Mouse (Mus musculus) MEL (cell line): ENCODE measurements around the gene Cwf19l1. TPM values are rescaled to one million over a fixed set of nuclear protein-coding genes. Genes with fewer than 3 reads are reported as not detected.

Source experiments
- DNase-seq: peaks from one replicate; pipeline ENCODE4 v3.0.0; 2011; ENCODE audit warnings: low read depth, low spot score
- H3K27ac ChIP-seq: 2 replicates; pipeline ENCODE4 v1.5.1; 2012; ENCODE audit warnings: low read depth, mild to moderate bottlenecking, control low read depth, low read length, moderate library complexity; ENCODE audit not compliant: control insufficient read depth
- H3K27me3 ChIP-seq, 2 experiments: fragments of 150-350 bp in 1 of 2; sonication (generic) in 1 of 2; 2 replicates each; pipeline ENCODE4 v1.6.1; 2012; ENCODE audit warnings: low read length in 2 of 2, mild to moderate bottlenecking in 2 of 2, improper control_type of control experiment in 1 of 2, moderate library complexity in 1 of 2; ENCODE audit not compliant: insufficient read depth in 2 of 2, control insufficient read depth in 1 of 2
- H3K36me3 ChIP-seq, 2 experiments: 2 replicates each; pipeline ENCODE4 v1.6.1; 2012 to 2014; ENCODE audit warnings: low read length in 2 of 2, improper control_type of control experiment in 1 of 2, inconsistent platforms in 1 of 2, mild to moderate bottlenecking in 1 of 2; ENCODE audit not compliant: insufficient read depth in 2 of 2, control insufficient read depth in 1 of 2
- H3K4me1 ChIP-seq, 2 experiments: fragments of 150-350 bp in 1 of 2; sonication (generic) in 1 of 2; 2 replicates each; pipeline ENCODE4 v1.6.1; 2012; ENCODE audit warnings: low read length in 2 of 2, improper control_type of control experiment in 1 of 2, mild to moderate bottlenecking in 1 of 2; ENCODE audit not compliant: insufficient read depth in 2 of 2, control insufficient read depth in 1 of 2
- H3K4me3 ChIP-seq, 2 experiments: fragments of 150-350 bp in 1 of 2; sonication (generic) in 1 of 2; 2 replicates each; pipeline ENCODE4 v1.5.1; 2012; ENCODE audit warnings: low read depth in 2 of 2, low read length in 2 of 2, mild to moderate bottlenecking in 2 of 2, moderate library complexity in 2 of 2, control low read depth in 1 of 2, improper control_type of control experiment in 1 of 2; ENCODE audit not compliant: control insufficient read depth in 1 of 2, insufficient read depth in 1 of 2
- H3K79me2 ChIP-seq: 2 replicates; pipeline ENCODE4 v1.6.1; 2012; ENCODE audit warnings: mild to moderate bottlenecking, low read length, moderate library complexity; ENCODE audit not compliant: control insufficient read depth, poor library complexity, insufficient read depth
- H3K9ac ChIP-seq: 2 replicates; pipeline ENCODE4 v1.6.1; 2012; ENCODE audit warnings: low read depth, mild to moderate bottlenecking, control low read depth, low read length, moderate library complexity; ENCODE audit not compliant: control insufficient read depth, poor library complexity, severe bottlenecking
- H3K9me3 ChIP-seq: fragments of 150-350 bp; sonication (generic); replicated peaks from 2 replicates; pipeline ENCODE4 v1.6.1; 2012; ENCODE audit warnings: mild to moderate bottlenecking, low read length, improper control_type of control experiment, moderate library complexity; ENCODE audit not compliant: insufficient read depth
- BHLHE40 ChIP-seq: IDR thresholded peaks from 2 replicates; pipeline ENCODE4 v1.6.1; 2012; ENCODE audit warnings: low read depth, mild to moderate bottlenecking, inconsistent platforms, low read length, improper control_type of control experiment, borderline replicate concordance
- CHD1 ChIP-seq: IDR thresholded peaks from 2 replicates; pipeline ENCODE4 v1.6.1; 2012; ENCODE audit warnings: low read depth, mild to moderate bottlenecking, inconsistent platforms, low read length, improper control_type of control experiment
- E2F4 ChIP-seq: IDR thresholded peaks from 2 replicates; pipeline ENCODE4 v1.6.1; 2011; ENCODE audit warnings: low read depth, low read length, improper control_type of control experiment, borderline replicate concordance
- ELF1 ChIP-seq: IDR thresholded peaks from 2 replicates; pipeline ENCODE4 v1.6.1; 2014; ENCODE audit warnings: low read depth, mild to moderate bottlenecking, inconsistent platforms, low read length, improper control_type of control experiment, moderate library complexity
- ETS1 ChIP-seq: IDR thresholded peaks from 2 replicates; pipeline ENCODE4 v1.6.1; 2012; ENCODE audit warnings: low read depth, mild to moderate bottlenecking, inconsistent platforms, low read length, improper control_type of control experiment, moderate library complexity
- GATA1 ChIP-seq: IDR thresholded peaks from 2 replicates; pipeline ENCODE4 v1.6.1; 2011; ENCODE audit warnings: low read depth, low read length, improper control_type of control experiment
- HCFC1 ChIP-seq: IDR thresholded peaks from 2 replicates; pipeline ENCODE4 v1.6.1; 2012; ENCODE audit warnings: low read depth, mild to moderate bottlenecking, inconsistent platforms, low read length, improper control_type of control experiment, moderate library complexity
- KAT2A ChIP-seq: conservative IDR thresholded peaks from 2 replicates; pipeline ENCODE4 v1.6.1; 2012; ENCODE audit warnings: low read depth, low read length, improper control_type of control experiment, inconsistent platforms
- MAX ChIP-seq: IDR thresholded peaks from 2 replicates; pipeline ENCODE4 v1.6.1; 2011; ENCODE audit warnings: low read length, improper control_type of control experiment
- MAZ ChIP-seq: IDR thresholded peaks from 2 replicates; pipeline ENCODE4 v1.6.1; 2012; ENCODE audit warnings: low read depth, mild to moderate bottlenecking, inconsistent platforms, low read length, improper control_type of control experiment
- MXI1 ChIP-seq: IDR thresholded peaks from 2 replicates; pipeline ENCODE4 v1.6.1; 2011; ENCODE audit warnings: mild to moderate bottlenecking, low read depth, low read length, improper control_type of control experiment
- MYC ChIP-seq: IDR thresholded peaks from 2 replicates; pipeline ENCODE4 v1.6.1; 2011; ENCODE audit warnings: low read depth, mild to moderate bottlenecking, low read length, improper control_type of control experiment, moderate library complexity
- NELFE ChIP-seq: IDR thresholded peaks from 2 replicates; pipeline ENCODE4 v1.6.1; 2011; ENCODE audit warnings: low read depth, low read length, improper control_type of control experiment
- POLR2A ChIP-seq, 2 experiments: IDR thresholded peaks; 2 replicates each; pipeline ENCODE4 v1.6.1; 2011 to 2012; ENCODE audit warnings: low read length in 2 of 2, mild to moderate bottlenecking in 2 of 2, control low read depth in 1 of 2, improper control_type of control experiment in 1 of 2, low read depth in 1 of 2, moderate library complexity in 1 of 2; ENCODE audit not compliant: control insufficient read depth in 1 of 2, insufficient read depth in 1 of 2, poor library complexity in 1 of 2
- RAD21 ChIP-seq: IDR thresholded peaks from 2 replicates; pipeline ENCODE4 v1.6.1; 2011; ENCODE audit warnings: mild to moderate bottlenecking, low read depth, low read length, improper control_type of control experiment
- SIN3A ChIP-seq: IDR thresholded peaks from 2 replicates; pipeline ENCODE4 v1.6.1; 2012; ENCODE audit warnings: low read length, improper control_type of control experiment, inconsistent platforms
- TBP ChIP-seq: IDR thresholded peaks from 2 replicates; pipeline ENCODE4 v1.8.0; 2011; ENCODE audit warnings: low read depth, low read length, improper control_type of control experiment
- TCF12 ChIP-seq: IDR thresholded peaks from 2 replicates; pipeline ENCODE4 v1.6.1; 2014; ENCODE audit warnings: low read depth, mild to moderate bottlenecking, inconsistent platforms, low read length, improper control_type of control experiment, moderate library complexity
- ZKSCAN1 ChIP-seq: IDR thresholded peaks from 2 replicates; pipeline ENCODE4 v1.6.1; 2012; ENCODE audit warnings: low read depth, mild to moderate bottlenecking, inconsistent platforms, low read length, improper control_type of control experiment, moderate library complexity
- ZMIZ1 ChIP-seq: IDR thresholded peaks from 2 replicates; pipeline ENCODE4 v1.6.1; 2012; ENCODE audit warnings: low read depth, mild to moderate bottlenecking, inconsistent platforms, low read length, improper control_type of control experiment, moderate library complexity
- polyA plus RNA-seq, 2 experiments: library from polyadenylated mRNA; stranded (reverse) in 1 of 2; unstranded in 1 of 2; fragments of >175 nt in 1 of 2; fragments of >200 nt in 1 of 2; gene quantifications; 2 replicates each; pipeline versions ENCODE4 v1.2.1 to v1.2.4; 2012; ENCODE audit warnings: low replicate concordance in 2 of 2, low read depth in 1 of 2; ENCODE audit not compliant: insufficient read length in 2 of 2, insufficient read depth in 1 of 2, missing spikeins in 1 of 2
- total RNA-seq: library from RNA; depleted of rRNA; stranded (reverse); fragments of 300-350 nt; gene quantifications from 2 replicates; pipeline ENCODE4 v1.2.3, GENCODE M21; 2012; rRNA removed

The Cwf19l1 gene
- total RNA-seq = 28.2 and 29.0 TPM in 2 replicates
- polyA plus RNA-seq = 10 to 100 TPM in 1 of 2 experiments, not detected in 1; 68.6 TPM

- TF ChIP-seq ETS1 (no peak), MAZ (0 out of 2 replicates have a peak, but pooled peaks have one; percentile 17), MXI1 (peak; percentile 98), BHLHE40 (no peak), E2F4 (peak; percentile 80), GATA1 (peak; percentile 13; the same call in 1 of the 2 replicates), MAX (peak; percentile 94), TCF12 (no peak), ZMIZ1 (0 out of 2 replicates have a peak, but pooled peaks have one; percentile 8), MYC (peak; percentile 97), POLR2A (IDR thresholded peaks at IDR 0.05; ENCODE audit: control insufficient read depth in 1 of 2, insufficient read depth in 1 of 2, low read depth in 1 of 2, low read length in 2 of 2, poor library complexity in 1 of 2) (peak; percentile 81 to 95), KAT2A (peak; percentile 25; the same call in 1 of the 2 replicates), ZKSCAN1 (no peak), SIN3A (peak; percentile 78; the same call in 1 of the 2 replicates), CHD1 (peak; percentile 61; the same call in 1 of the 2 replicates), NELFE (peak; percentile 84), RAD21 (no peak), HCFC1 (peak; percentile 90), ELF1 (peak; percentile 83), TBP (peak; percentile 79)
- Histone ChIP-seq H3K9me3 (no peaks in the 10 kb centered on the region), H3K27me3 (no peaks in the 10 kb centered on the region), H3K9ac (peak within 1 kb of the TSS; percentile 78), H3K36me3 (peaks cover 10 to 23% of the 10 kb centered on the region in 2 experiments), H3K4me3 (peak within 1 kb of the TSS; percentile 52 to 80), H3K4me1 (peaks cover 0 to 18% of the 10 kb centered on the region in 2 experiments; a peak in 2 of 4 replicates), H3K79me2 (peaks cover 19% of the 10 kb centered on the region), H3K27ac (peak within 1 kb of the TSS; percentile 88)
- DNase-seq = peak; percentile 96
These were observed at the start of gene Cwf19l1 for GRCm38 (mm10) chr19:44135072-44135959. TSS of gene Cwf19l1 (minus strand) at chr19:44135876.
